In genomic region chr15:4734996-4735609, GRCm38 (mm10) we compare ENCODE assay signal across 21 mouse cellular contexts. TPM values are rescaled to one million over a fixed set of nuclear protein-coding genes. Genes with fewer than 3 reads are reported as not detected.
"Had no signal": no experiment of that assay in that cellular context is flagged by ENCODE, and none has a peak within 500 bp of the region (broad histone marks: within the 10 kb centered on the region; RNA-seq: fewer than 3 reads in every experiment).

No protein-coding gene starts in this region.

- H3K4me2 ChIP-seq: limb, embryonic 13.5 days; liver, embryonic 15.5 days; midbrain, embryonic 15.5 days; neural tube, embryonic 13.5 days; stomach, embryonic 15.5 days had no signal

- H3K36me3 ChIP-seq: limb, embryonic 13.5 days; liver, embryonic 15.5 days; midbrain, embryonic 10.5 days; midbrain, embryonic 15.5 days; neural tube, embryonic 13.5 days; stomach, embryonic 15.5 days had no signal

- H3K27ac ChIP-seq: layer of hippocampus, adult 2 months; limb, embryonic 13.5 days; liver, embryonic 15.5 days; midbrain, embryonic 10.5 days; midbrain, embryonic 15.5 days; neural tube, embryonic 13.5 days; stomach, embryonic 15.5 days had no signal

- ATAC-seq: inflammation-experienced regulatory T-cells, adult 6 months; intestine, postnatal 0 days; lung, postnatal 0 days; midbrain, embryonic 15.5 days had no signal

- H3K9me3 ChIP-seq: limb, embryonic 13.5 days; liver, embryonic 15.5 days; midbrain, embryonic 10.5 days; midbrain, embryonic 15.5 days; neural tube, embryonic 13.5 days; stomach, embryonic 15.5 days had no signal

- H3K9ac ChIP-seq: limb, embryonic 13.5 days; liver, embryonic 15.5 days; midbrain, embryonic 15.5 days; neural tube, embryonic 13.5 days; stomach, embryonic 15.5 days had no signal

- H3K27me3 ChIP-seq: limb, embryonic 13.5 days; liver, embryonic 15.5 days; midbrain, embryonic 15.5 days; neural tube, embryonic 13.5 days; stomach, embryonic 15.5 days had no signal

- H3K4me3 ChIP-seq: layer of hippocampus, adult 2 months; limb, embryonic 13.5 days; liver, embryonic 15.5 days; midbrain, embryonic 10.5 days; midbrain, embryonic 15.5 days; neural tube, embryonic 13.5 days; stomach, embryonic 15.5 days had no signal

- H3K4me1 ChIP-seq: limb, embryonic 13.5 days; liver, embryonic 15.5 days; midbrain, embryonic 10.5 days; midbrain, embryonic 15.5 days; neural tube, embryonic 13.5 days; stomach, embryonic 15.5 days had no signal

- DNase-seq: left cerebral cortex, postnatal 4 days; lung, adult 2 months; lung, postnatal 4 days; retina, postnatal 1 day; right cerebral cortex, postnatal 4 days; thymus, adult 2 months; thymus, postnatal 25 days had no signal

RNA-seq across cellular contexts. Expression of gene C6, which starts 8.1 kb away (rescaled TPM):
- total RNA-seq: layer of hippocampus, adult 2 months; layer of hippocampus, postnatal 14 days; left cerebral cortex, adult 18-20 months; left cerebral cortex, postnatal 10 days; left cerebral cortex, postnatal 4 days; megakaryocyte, adult 5-6 weeks had no signal
- polyA plus RNA-seq: limb, embryonic 13.5 days; midbrain, embryonic 15.5 days; neural tube, embryonic 13.5 days had no signal
